Mouse (Mus musculus) embryonic facial prominence, embryonic 10.5 days (tissue): ENCODE measurements at regions not wholly inside any gene's neighbourhood (a gene's known extent, or its start where the extent isn't known, plus 50 kb on each side); places are given as distances from the start of the nearest gene placed in this dataset.

Experiments used
- DNase-seq: peaks from one replicate; pipeline ENCODE4 v3.0.0-alpha.2; 2017; ENCODE audit warnings: low spot score
- H3K27ac ChIP-seq: fragments of 300-500 bp; sonication (generic); replicated peaks from 2 replicates; pipeline ENCODE4 v1.5.1; 2016; ENCODE audit warnings: mild to moderate bottlenecking
- H3K27me3 ChIP-seq: fragments of 300-500 bp; sonication (generic); replicated peaks from 2 replicates; pipeline ENCODE4 v1.6.1; 2016; ENCODE audit warnings: low read depth, mild to moderate bottlenecking; ENCODE audit not compliant: poor library complexity, severe bottlenecking
- H3K36me3 ChIP-seq: fragments of 300-500 bp; sonication (generic); replicated peaks from 2 replicates; pipeline ENCODE4 v1.6.1; 2016; ENCODE audit warnings: mild to moderate bottlenecking, moderate library complexity
- H3K4me1 ChIP-seq: fragments of 300-500 bp; sonication (generic); 2 replicates; pipeline ENCODE4 v1.6.1; 2016
- H3K4me3 ChIP-seq: fragments of 300-500 bp; sonication (generic); 2 replicates; pipeline ENCODE4 v1.5.1; 2016; ENCODE audit warnings: mild to moderate bottlenecking, moderate library complexity
- H3K9me3 ChIP-seq: fragments of 300-500 bp; sonication (generic); 2 replicates; pipeline ENCODE4 v1.6.1; 2016; ENCODE audit warnings: mild to moderate bottlenecking
- WGBS: fragments of 180-500 bp; shearing (Covaris S2); methylation state at CpG from one replicate; pipeline ENCODE4 v1.1.7; 2016; 5-methylcytosine and 5-hydroxymethylcytosine counted together

DNA sequence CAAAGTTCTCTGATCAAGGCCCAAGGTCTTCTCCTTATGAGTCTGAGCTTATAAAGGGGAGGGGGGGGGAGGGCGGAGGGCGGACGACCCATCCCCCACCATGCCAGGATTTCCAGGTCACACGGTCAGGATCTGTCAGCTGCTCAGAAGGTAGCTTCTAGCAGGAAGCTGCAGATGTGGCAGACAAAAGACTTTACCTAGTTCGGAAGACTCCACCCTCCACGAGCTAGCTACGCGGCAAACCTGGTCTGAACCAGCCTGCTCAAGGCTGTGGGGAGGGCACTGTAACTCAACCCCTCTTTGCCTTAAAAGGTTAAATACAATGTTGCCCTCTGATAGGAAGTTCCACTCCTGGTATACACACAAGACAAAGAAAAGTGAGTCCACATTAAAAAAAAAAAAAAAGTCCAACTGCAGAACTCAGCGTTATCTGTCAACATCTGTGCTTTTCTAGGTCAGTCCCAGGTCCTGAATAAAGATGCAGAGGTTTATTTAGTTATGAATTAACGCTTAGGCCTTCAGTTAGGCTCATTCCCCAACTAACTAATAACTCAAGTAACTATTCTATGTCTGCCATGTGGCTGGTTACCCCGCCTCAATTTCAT is 108.7 kb downstream of the Rpl14 start:
- peak; percentile 58 for DNase-seq
- Histone ChIP-seq H3K4me1 (peaks cover 61% of the 10 kb centered on the region), H3K27ac (peak overlapping the region; percentile 80)

DNA sequence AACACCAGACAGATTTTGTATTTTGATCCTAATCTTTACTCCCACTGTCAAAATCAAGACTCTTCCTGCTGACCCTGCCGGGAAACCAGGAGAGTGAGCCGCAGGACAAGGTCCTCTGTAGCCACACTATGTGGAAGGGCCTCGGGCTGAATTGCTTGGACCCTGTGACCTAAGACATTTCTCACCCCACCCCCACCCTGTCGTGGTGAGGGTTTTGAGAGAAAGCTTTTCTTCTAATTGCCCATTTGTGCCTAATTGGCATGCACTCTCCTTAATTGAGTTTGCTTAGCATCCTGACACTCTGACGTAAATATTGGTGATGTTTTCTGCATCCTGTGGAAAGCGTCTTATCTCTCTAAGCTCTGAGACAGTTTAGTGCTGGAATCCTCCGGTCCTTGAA is 110.2 kb downstream of the Rpl14 start:
- Histone ChIP-seq H3K27me3 (peaks cover 14% of the 10 kb centered on the region), H3K9me3 (no peaks in the 10 kb centered on the region), H3K27ac (0 out of 2 replicates have a peak overlapping the region, but pooled peaks have one; percentile 6), H3K4me1 (peaks cover 60% of the 10 kb centered on the region), H3K36me3 (no peaks in the 10 kb centered on the region), H3K4me3 (no peak overlapping the region)
- no peak for DNase-seq
- WGBS = 18% methylated on average over 7 of the region's 7 CpGs

More for the DNA sequence above, 108.7 kb downstream of the Rpl14 start:
- Histone ChIP-seq H3K27me3 (peaks cover 29% of the 10 kb centered on the region), H3K9me3 (no peaks in the 10 kb centered on the region), H3K4me3 (no peak overlapping the region), H3K36me3 (no peaks in the 10 kb centered on the region)
- 38% methylated on average over 11 of the region's 11 CpGs for WGBS

DNA sequence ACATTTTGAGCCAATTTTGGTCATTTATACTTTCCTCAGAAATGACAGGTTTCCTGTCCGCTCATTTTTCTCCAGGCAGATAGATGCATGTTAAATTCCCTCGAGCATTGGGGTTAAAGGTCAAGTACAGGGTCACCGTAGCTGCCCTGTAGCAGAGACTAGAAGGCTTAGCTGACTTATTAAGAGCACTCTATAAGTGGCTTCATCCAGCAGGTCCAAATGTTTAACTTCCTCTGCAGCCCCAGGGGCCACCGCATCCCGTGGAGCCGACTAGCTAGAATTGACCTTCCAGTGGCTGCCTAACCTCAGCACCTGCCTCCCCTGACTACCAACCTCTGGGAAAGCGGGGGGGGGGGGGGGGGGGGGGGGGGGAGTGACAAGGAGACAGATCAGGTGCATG is 114.7 kb downstream of the Rpl14 start:
- H3K36me3 ChIP-seq = no peaks in the 10 kb centered on the region
- 8% methylated on average over 6 of the region's 7 CpGs for WGBS
- H3K27ac ChIP-seq = no peak overlapping the region
- DNase-seq = peak; percentile 57
- no peaks in the 10 kb centered on the region for H3K9me3 ChIP-seq
- H3K4me1 ChIP-seq = peaks cover 52% of the 10 kb centered on the region
- no peak overlapping the region for H3K4me3 ChIP-seq
- peaks cover 4% of the 10 kb centered on the region; the same call in 1 of the 2 replicates for H3K27me3 ChIP-seq

DNA sequence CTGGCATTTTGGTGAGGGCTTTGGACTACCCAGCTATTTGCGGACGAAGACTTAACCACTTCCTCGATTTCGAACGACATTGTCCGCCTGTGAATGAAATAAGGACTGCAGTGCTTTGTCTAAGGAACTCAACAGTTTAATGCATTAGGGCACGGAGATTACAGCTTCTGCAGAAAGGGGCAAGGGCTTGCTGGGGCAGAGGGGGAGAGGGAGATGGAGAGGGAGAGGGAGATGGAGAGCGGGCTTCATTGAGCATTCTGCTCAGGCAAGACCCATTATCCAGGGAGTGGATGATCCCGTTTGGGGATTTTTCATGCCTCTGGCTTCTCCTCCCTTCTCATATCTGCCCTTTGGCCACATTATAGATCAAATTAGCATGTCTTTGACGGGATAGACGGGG is 117.8 kb downstream of the Rpl14 start:
- H3K9me3 ChIP-seq = no peaks in the 10 kb centered on the region
- 75% methylated on average over 11 of the region's 11 CpGs for WGBS
- H3K4me1 ChIP-seq = peaks cover 64% of the 10 kb centered on the region
- no peaks in the 10 kb centered on the region for H3K27me3 ChIP-seq
- H3K4me3 ChIP-seq = no peak overlapping the region
- no peak overlapping the region for H3K27ac ChIP-seq
- no peak for DNase-seq
- H3K36me3 ChIP-seq = no peaks in the 10 kb centered on the region

DNA sequence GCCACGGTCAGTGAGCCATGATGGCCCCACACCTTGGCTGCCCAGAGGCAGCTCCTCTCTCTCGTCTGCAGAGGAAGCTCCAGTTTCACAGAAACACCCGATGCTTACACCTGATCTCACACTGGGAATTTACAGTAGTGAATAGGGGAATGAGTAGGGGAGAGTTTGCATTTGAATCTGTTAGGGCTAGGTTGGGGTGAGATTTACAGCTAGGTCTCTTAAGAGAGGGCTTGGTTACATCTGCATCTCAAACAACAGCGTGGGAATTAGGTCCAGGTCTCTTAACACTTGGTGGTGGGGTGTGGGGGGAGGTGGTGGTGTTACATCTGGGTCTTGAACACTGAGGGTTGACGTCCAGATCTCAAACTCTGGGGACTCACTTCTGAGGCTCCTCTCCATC is 119.3 kb downstream of the Rpl14 start:
- Histone ChIP-seq H3K36me3 (no peaks in the 10 kb centered on the region), H3K27me3 (no peaks in the 10 kb centered on the region), H3K9me3 (no peaks in the 10 kb centered on the region), H3K27ac (peak overlapping the region; percentile 91), H3K4me1 (peaks cover 50% of the 10 kb centered on the region), H3K4me3 (peak overlapping the region; percentile 45; the same call in 1 of the 2 replicates)
- DNase-seq = no peak
- 19% methylated on average over 5 of the region's 5 CpGs for WGBS

DNA sequence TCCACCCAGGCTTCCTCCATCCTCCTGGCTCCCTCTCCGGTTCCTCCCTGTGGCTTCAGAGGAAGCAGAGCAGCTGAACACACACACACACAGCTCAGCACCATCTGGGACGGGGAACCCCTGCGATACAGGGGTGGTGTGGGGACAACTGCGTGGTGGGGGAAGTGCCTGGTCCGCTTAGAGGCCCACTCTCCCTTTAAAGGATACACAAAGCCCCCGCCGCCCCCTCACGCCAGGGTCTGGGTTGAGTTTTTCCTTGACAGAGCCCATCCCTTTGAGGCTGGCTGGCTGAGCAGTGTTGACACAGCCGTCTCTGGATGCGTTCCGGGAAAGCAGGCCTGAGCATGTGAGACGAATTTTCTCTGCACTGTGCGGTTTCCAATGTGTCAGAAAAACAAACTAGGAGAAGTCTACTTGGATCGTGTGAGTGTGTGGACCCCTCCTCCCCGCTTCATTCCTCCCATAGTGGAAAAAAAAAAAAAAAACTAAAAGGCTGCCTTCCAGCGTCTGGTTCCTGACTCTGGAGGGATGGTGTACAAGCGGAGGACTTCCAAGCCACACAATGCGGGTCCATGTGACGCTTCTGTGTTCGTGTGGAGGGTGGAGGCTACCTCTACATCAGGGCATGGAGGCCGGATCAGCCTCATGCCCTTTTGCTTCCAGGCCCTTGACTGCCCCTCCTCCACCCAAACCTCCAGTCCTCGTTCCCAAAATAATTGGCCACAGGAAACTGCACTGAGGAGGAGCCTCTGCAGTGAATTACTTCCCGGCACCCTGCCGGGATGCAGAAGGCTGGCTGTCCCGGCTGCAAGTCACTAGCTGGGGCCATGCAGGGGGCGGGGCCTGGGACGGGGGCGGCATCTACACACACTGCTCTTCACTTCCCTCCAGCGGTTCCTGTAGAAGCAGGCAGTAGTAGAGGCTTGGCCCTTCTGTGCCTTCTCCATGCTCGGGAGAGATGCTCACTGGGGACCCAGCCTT is 120.0 kb downstream of the Rpl14 start:
- 2% methylated on average over 30 of the region's 30 CpGs for WGBS
- Histone ChIP-seq H3K4me3 (peak overlapping the region; percentile 45), H3K36me3 (no peaks in the 10 kb centered on the region), H3K4me1 (peaks cover 44% of the 10 kb centered on the region), H3K9me3 (no peaks in the 10 kb centered on the region), H3K27ac (peak overlapping the region; percentile 91), H3K27me3 (no peaks in the 10 kb centered on the region)
- peak; percentile 95 for DNase-seq

DNA sequence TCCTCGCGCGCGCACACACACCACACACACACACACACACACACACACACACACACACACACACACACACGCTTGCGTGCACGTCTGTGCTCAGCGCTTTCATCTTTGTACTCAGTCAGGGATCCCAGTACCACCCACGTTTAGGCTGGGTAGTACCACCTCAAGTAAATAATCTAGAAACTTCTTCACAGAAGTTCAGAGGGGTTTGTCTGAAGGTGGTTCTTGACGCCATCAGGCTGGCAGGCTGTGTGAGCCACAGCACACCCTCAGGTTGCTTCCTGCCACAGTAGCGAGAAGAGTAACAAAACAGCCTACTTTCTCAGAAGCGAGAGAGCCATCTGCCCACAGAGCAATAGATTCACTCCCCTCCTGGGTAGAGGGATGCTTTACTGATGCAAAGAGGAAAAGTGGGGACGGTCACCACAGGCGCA is 120.7 kb downstream of the Rpl14 start:
- no peaks in the 10 kb centered on the region for H3K27me3 ChIP-seq
- no peaks in the 10 kb centered on the region for H3K9me3 ChIP-seq
- 21% methylated on average over 14 of the region's 14 CpGs for WGBS
- peak overlapping the region; percentile 91 for H3K27ac ChIP-seq
- DNase-seq = no peak
- peak overlapping the region; percentile 45 for H3K4me3 ChIP-seq
- no peaks in the 10 kb centered on the region for H3K36me3 ChIP-seq
- H3K4me1 ChIP-seq = peaks cover 36% of the 10 kb centered on the region

DNA sequence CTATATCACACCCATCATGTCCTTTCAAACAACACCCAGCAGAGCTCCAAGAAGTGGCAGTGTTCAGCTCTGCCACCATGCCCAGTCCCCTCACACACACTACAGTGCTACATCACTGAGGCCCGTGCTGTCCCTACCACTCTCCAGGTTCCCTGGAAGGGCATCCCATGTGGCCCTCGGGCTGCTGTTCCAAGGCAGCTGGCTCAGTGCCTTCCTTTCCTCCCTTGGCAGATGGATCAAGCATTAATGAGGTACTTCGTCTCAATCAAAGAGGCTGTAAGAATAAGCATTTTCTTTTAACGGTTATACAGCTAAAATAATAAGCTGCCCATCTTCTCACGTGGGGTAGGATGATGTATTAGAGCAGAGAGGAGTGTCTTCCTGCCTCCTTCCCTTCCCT is 123.2 kb downstream of the Rpl14 start:
- 81% methylated on average over 5 of the region's 5 CpGs for WGBS
- Histone ChIP-seq H3K27ac (no peak overlapping the region), H3K4me1 (peaks cover 35% of the 10 kb centered on the region), H3K9me3 (no peaks in the 10 kb centered on the region), H3K36me3 (no peaks in the 10 kb centered on the region), H3K27me3 (no peaks in the 10 kb centered on the region), H3K4me3 (no peak overlapping the region)
- no peak for DNase-seq

DNA sequence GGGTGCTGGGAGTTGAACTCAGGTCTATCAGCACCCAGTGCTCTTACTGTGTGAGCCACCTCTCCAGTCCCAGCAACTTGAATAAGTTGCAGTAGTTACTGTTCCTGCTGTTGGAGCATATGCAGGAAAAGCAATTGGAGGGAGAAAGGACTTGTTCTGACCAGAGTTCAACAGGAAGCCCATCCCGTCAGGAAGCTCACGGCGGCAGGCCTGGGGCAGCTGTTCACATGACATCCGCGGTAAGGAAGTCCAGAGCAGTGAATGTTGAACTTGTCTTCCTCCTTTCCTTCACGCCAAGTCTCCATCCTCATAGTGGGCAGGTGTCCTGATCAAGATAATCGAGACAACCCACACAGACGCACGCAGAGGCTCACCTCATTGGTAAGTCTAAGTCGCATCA is 124.7 kb downstream of the Rpl14 start:
- no peaks in the 10 kb centered on the region for H3K36me3 ChIP-seq
- 89% methylated on average over 10 of the region's 10 CpGs for WGBS
- no peak for DNase-seq
- H3K27ac ChIP-seq = no peak overlapping the region
- no peaks in the 10 kb centered on the region for H3K27me3 ChIP-seq
- no peak overlapping the region for H3K4me3 ChIP-seq
- H3K4me1 ChIP-seq = peaks cover 20% of the 10 kb centered on the region
- no peaks in the 10 kb centered on the region for H3K9me3 ChIP-seq

DNA sequence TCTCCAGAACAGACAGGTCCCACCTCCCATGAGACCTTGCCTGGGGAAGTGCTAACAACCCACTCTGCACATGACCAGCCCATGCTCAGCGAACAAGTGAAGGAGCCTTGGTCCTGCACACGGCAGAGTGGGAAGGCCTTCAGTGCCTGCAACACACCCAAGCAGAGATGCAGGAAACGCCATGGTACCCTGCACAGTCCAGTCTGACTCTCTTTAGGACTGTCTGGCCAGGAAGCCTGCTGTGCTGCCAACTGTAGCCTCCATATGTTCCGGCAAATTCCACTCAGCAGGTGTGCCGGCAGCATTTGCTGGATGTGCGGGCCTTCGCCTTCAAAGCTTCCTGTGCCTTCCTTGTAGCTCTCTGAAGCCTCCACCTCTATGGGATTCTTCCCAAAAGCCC is 126.5 kb downstream of the Rpl14 start:
- no peak for DNase-seq
- Histone ChIP-seq H3K4me3 (no peak overlapping the region), H3K9me3 (no peaks in the 10 kb centered on the region), H3K36me3 (no peaks in the 10 kb centered on the region), H3K27ac (0 out of 2 replicates have a peak overlapping the region, but pooled peaks have one; percentile 11), H3K27me3 (no peaks in the 10 kb centered on the region), H3K4me1 (peaks cover 4% of the 10 kb centered on the region)
- WGBS = 87% methylated on average over 7 of the region's 7 CpGs

DNA sequence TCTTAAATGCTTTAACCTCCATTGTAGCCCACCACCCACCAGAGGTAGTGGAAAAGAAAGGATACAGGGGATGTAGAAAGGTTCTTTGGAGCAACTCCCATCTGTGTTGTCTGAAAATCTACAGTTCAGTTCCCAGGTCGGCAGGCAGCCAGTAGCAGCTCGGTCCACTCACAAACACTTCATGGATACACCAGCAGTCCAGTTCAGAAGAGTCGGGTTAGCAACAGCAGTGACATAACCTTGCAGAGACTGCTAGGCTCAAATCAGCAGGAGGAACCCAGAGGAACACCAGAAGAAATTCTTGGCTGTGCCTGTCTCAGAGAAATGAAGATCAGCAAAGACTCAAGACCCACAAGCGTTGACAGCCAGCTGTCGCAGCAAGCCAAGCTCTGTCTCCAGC is 128.5 kb downstream of the Rpl14 start:
- H3K4me1 ChIP-seq = peaks cover 11% of the 10 kb centered on the region
- 90% methylated on average over 5 of the region's 5 CpGs for WGBS
- no peak overlapping the region for H3K4me3 ChIP-seq
- no peak for DNase-seq
- no peak overlapping the region for H3K27ac ChIP-seq
- H3K9me3 ChIP-seq = no peaks in the 10 kb centered on the region
- H3K36me3 ChIP-seq = no peaks in the 10 kb centered on the region
- H3K27me3 ChIP-seq = no peaks in the 10 kb centered on the region

DNA sequence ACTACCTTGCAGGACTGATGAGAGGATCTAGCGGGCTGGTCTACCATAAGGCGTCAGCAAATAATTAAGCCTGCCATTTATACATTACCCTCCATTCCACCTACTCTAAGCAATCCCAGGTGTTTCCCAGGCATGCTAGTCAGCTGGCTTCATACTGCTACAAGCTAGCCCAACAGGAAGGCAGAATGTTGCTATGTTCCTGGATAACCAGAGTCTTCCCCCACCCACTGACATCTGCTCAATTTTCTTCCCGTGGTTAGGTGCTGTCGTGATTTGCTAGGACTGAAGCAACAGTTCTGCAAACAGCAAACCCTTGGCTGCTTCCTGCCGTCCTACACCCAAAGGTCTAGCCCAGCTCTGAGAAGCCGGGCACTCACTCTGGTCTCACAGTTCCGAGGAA is 131.6 kb downstream of the Rpl14 start:
- no peaks in the 10 kb centered on the region for H3K9me3 ChIP-seq
- no peak for DNase-seq
- no peaks in the 10 kb centered on the region for H3K36me3 ChIP-seq
- H3K27me3 ChIP-seq = no peaks in the 10 kb centered on the region
- 0 out of 2 replicates have a peak overlapping the region, but pooled peaks have one; percentile 11 for H3K27ac ChIP-seq
- no peak overlapping the region for H3K4me3 ChIP-seq
- 75% methylated on average over 7 of the region's 7 CpGs for WGBS
- H3K4me1 ChIP-seq = peaks cover 25% of the 10 kb centered on the region
